Mouse (Mus musculus) small intestine, adult 2 months (tissue): ENCODE results near the gene Fbf1. TPM values are rescaled to one million over a fixed set of nuclear protein-coding genes. Genes with fewer than 3 reads are reported as not detected.

Source experiments
- H3K27ac ChIP-seq: fragments of 200-500 bp; 2 replicates; pipeline ENCODE4 v1.5.1; 2012; ENCODE audit warnings: low read depth, low read length, control low read depth, inconsistent platforms; ENCODE audit not compliant: insufficient read depth
- H3K27me3 ChIP-seq: fragments of 200-500 bp; 2 replicates; pipeline ENCODE4 v1.6.1; 2012; ENCODE audit warnings: mild to moderate bottlenecking, moderate library complexity, low read length, inconsistent platforms; ENCODE audit not compliant: control insufficient read depth, insufficient read depth
- H3K36me3 ChIP-seq: fragments of 200-500 bp; 2 replicates; pipeline ENCODE4 v1.6.1; 2012; ENCODE audit warnings: mild to moderate bottlenecking, low read length, control low read depth, inconsistent platforms; ENCODE audit not compliant: control insufficient read depth, insufficient read depth
- H3K4me1 ChIP-seq: fragments of 200-500 bp; 2 replicates; pipeline ENCODE4 v1.6.1; 2012; ENCODE audit warnings: low read length, inconsistent platforms, mixed read lengths; ENCODE audit not compliant: control insufficient read depth, insufficient read depth, insufficient read length
- H3K4me3 ChIP-seq: fragments of 200-500 bp; 2 replicates; pipeline ENCODE4 v1.5.1; 2012; ENCODE audit warnings: low read depth, mild to moderate bottlenecking, control low read depth, inconsistent platforms, low read length, moderate library complexity
- CTCF ChIP-seq: fragments of 200-500 bp; IDR thresholded peaks from 2 replicates; pipeline ENCODE4 v1.5.1; 2012; ENCODE audit warnings: low read depth, mild to moderate bottlenecking, control low read depth, inconsistent platforms, low read length, moderate library complexity, mixed read lengths; ENCODE audit not compliant: insufficient replicate concordance, insufficient read length; ENCODE audit errors: extremely low read depth
- POLR2A ChIP-seq: fragments of 200-500 bp; IDR thresholded peaks from 2 replicates; pipeline ENCODE4 v1.6.1; 2012; ENCODE audit warnings: low read depth, mild to moderate bottlenecking, control low read depth, inconsistent platforms, low read length, moderate library complexity
- WGBS: fragments of 180-500 bp; shearing (Covaris S2); methylation state at CpG from one replicate; pipeline ENCODE4 v1.1.7; 2018; 5-methylcytosine and 5-hydroxymethylcytosine counted together
- polyA plus RNA-seq: library from polyadenylated mRNA; depleted of rRNA; stranded (reverse); fragments of >200 nt; gene quantifications from 2 replicates; pipeline ENCODE4 v1.2.3, GENCODE M21; 2012

Fbf1 gene
- polyA plus RNA-seq, 1 experiment, result 6.5 TPM

- Histone ChIP-seq H3K27ac (peak overlapping the region; percentile 66), H3K27me3 (no peaks in the 10 kb centered on the region), H3K4me1 (peaks cover 14% of the 10 kb centered on the region), H3K36me3 (no peaks in the 10 kb centered on the region), H3K4me3 (no peak overlapping the region; the same call in 1 of the 2 replicates)
- WGBS, result 55% methylated on average over 11 of the region's 11 CpGs
- TF ChIP-seq POLR2A (no peak; the same call in 1 of the 2 replicates), CTCF (no peak)
Measured at GRCm38 (mm10) chr11:116101931-116102381, 66.0 kb downstream of the Fbf1 start.

DNA sequence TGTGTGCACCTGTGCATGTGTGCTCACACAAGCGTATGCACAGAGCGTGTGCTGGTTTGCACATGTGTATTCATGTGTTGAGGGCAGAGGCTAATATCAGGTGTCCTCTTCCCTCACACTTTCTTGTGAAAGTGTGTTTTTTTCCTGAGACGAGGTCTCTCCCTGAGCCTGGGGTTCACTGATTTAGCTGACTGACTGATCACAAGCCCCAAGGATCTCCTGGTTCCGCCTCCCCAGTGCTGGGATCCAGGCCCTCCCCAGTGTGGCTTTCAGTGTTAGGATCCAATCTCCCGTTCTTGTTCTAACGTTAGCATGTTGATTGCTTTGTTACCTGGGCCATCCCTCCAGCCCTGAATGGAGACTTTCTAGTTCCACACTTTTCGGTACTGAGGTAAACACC is 67.1 kb downstream of the Fbf1 start:
- Histone ChIP-seq H3K27ac (peak overlapping the region; percentile 66), H3K36me3 (no peaks in the 10 kb centered on the region), H3K4me3 (no peak overlapping the region), H3K4me1 (peaks cover 14% of the 10 kb centered on the region), H3K27me3 (no peaks in the 10 kb centered on the region)
- WGBS, result 82% methylated on average over 7 of the region's 7 CpGs
- no peak for TF ChIP-seq CTCF

DNA sequence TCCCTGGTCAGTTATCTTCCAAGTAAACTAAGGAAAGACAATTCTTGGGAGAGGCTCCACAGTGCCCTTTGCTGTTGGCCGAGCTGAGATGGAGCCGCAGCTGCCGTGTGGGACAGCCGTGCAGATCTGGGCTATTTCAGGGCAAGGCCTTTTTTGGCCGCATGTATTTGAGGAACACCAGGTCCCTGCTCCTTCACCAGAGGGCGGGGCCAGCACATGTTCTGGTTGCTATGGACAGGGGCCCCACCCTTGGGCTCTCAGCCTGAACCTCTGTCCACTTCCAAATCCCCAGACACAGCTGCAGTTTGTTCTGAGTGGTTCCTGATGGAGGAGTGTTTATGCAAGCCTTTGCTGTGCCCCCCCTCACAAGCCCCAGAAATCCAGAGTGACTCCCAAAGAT is 67.6 kb downstream of the Fbf1 start:
- no peak for TF ChIP-seq POLR2A
- no peak for TF ChIP-seq CTCF
- no peaks in the 10 kb centered on the region for H3K27me3 ChIP-seq
- H3K4me3 ChIP-seq, result no peak overlapping the region
- WGBS, result 47% methylated on average over 6 of the region's 6 CpGs
- peaks cover 14% of the 10 kb centered on the region for H3K4me1 ChIP-seq
- H3K27ac ChIP-seq, result peak overlapping the region; percentile 68
- H3K36me3 ChIP-seq, result no peaks in the 10 kb centered on the region

DNA sequence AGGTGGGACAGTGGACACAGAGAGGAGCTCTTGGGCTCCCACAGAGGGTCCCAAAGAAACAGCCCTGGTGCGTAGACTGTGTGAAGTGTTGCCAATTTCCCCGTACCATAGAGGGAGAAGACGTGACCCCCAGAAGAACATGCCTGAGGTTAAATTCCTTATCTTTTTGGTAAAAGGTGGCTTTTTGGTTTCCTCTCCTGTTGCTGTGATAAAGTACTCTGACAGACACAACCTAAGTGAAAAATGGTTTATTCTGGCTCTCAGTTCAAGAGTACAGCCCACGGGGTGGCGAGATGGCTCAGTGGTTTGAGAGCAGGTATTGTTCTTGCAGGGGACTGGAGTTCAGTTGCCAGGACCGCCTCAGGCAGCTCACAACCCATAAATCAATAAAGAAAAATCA is 68.5 kb downstream of the Fbf1 start:
- H3K36me3 ChIP-seq, result no peaks in the 10 kb centered on the region
- peak overlapping the region; percentile 64 for H3K27ac ChIP-seq
- H3K4me1 ChIP-seq, result peaks cover 17% of the 10 kb centered on the region
- TF ChIP-seq CTCF (no peak), POLR2A (no peak)
- H3K27me3 ChIP-seq, result no peaks in the 10 kb centered on the region
- 77% methylated on average over 6 of the region's 6 CpGs for WGBS
- no peak overlapping the region for H3K4me3 ChIP-seq

- TF ChIP-seq CTCF (no peak), POLR2A (no peak)
- Histone ChIP-seq H3K27ac (peak overlapping the region; percentile 64), H3K27me3 (no peaks in the 10 kb centered on the region), H3K4me1 (peaks cover 13% of the 10 kb centered on the region), H3K4me3 (no peak overlapping the region), H3K36me3 (no peaks in the 10 kb centered on the region)
- WGBS, result 61% methylated on average over 14 of the region's 14 CpGs
Measured at GRCm38 (mm10) chr11:116098711-116099460, 69.1 kb downstream of the Fbf1 start.

GRCm38 (mm10) chr11:116096213-116097108 is 71.5 kb downstream of the Fbf1 start:
- Histone ChIP-seq H3K27ac (no peak overlapping the region), H3K36me3 (no peaks in the 10 kb centered on the region)
- TF ChIP-seq CTCF (peak; percentile 60; the same call in 1 of the 2 replicates), POLR2A (no peak)

GRCm38 (mm10) chr11:116095573-116095972 is 72.4 kb downstream of the Fbf1 start:
- TF ChIP-seq CTCF, result no peak
- TF ChIP-seq POLR2A, result no peak
- Histone ChIP-seq H3K27me3 (no peaks in the 10 kb centered on the region), H3K4me3 (no peak overlapping the region), H3K36me3 (no peaks in the 10 kb centered on the region), H3K27ac (peak overlapping the region; percentile 1; the same call in 1 of the 2 replicates), H3K4me1 (peaks cover 6% of the 10 kb centered on the region)
- 31% methylated on average over 3 of the region's 3 CpGs for WGBS

More at GRCm38 (mm10) chr11:116096213-116097108, 71.5 kb downstream of the Fbf1 start:
- H3K4me3 ChIP-seq, result no peak overlapping the region
- H3K27me3 ChIP-seq, result no peaks in the 10 kb centered on the region
- 85% methylated on average over 5 of the region's 5 CpGs for WGBS
- H3K4me1 ChIP-seq, result peaks cover 10% of the 10 kb centered on the region
